Mouse (Mus musculus) heart, postnatal 0 days (tissue): ENCODE results near the gene Dusp12. TPM values are rescaled to one million over a fixed set of nuclear protein-coding genes. Genes with fewer than 3 reads are reported as not detected.
A peak's percentile ranks its signal among the peaks of the same experiment; 100 is the strongest.

Experiments used
- ATAC-seq: fragments of 200-750 bp; cut with Nextera tagmentation; 2 replicates; pipeline ENCODE4 v1.8.0; 2017; ENCODE audit warnings: low read depth, moderate number of reproducible peaks, moderate library complexity; ENCODE audit not compliant: insufficient read depth
- DNase-seq: peaks from one replicate; pipeline ENCODE4 v3.0.0-alpha.2; 2016; ENCODE audit warnings: low spot score
- H3K27ac ChIP-seq: fragments of 300-500 bp; sonication (generic); 2 replicates; pipeline ENCODE4 v1.5.1; 2014; ENCODE audit warnings: low read depth, mild to moderate bottlenecking
- H3K27me3 ChIP-seq: fragments of 300-500 bp; sonication (generic); 2 replicates; pipeline ENCODE4 v1.6.1; 2014; ENCODE audit warnings: low read length, mixed read lengths; ENCODE audit not compliant: control insufficient read depth, insufficient read depth
- H3K36me3 ChIP-seq: fragments of 300-500 bp; sonication (generic); replicated peaks from 2 replicates; pipeline ENCODE4 v1.6.1; 2014; ENCODE audit warnings: low read length, mixed read lengths; ENCODE audit not compliant: control insufficient read depth, insufficient read depth
- H3K4me1 ChIP-seq: fragments of 300-500 bp; sonication (generic); 2 replicates; pipeline ENCODE4 v1.6.1; 2014; ENCODE audit warnings: antibody characterized with exemption; ENCODE audit not compliant: control insufficient read depth, insufficient read depth
- H3K4me2 ChIP-seq: fragments of 300-500 bp; sonication (generic); 2 replicates; pipeline ENCODE4 v1.6.1; 2014; ENCODE audit warnings: low read depth, mild to moderate bottlenecking, low read length, moderate library complexity
- H3K4me3 ChIP-seq: fragments of 300-500 bp; sonication (generic); 2 replicates; pipeline ENCODE4 v1.5.1; 2014; ENCODE audit warnings: low read depth, low read length
- H3K9ac ChIP-seq: fragments of 300-500 bp; sonication (generic); replicated peaks from 2 replicates; pipeline ENCODE4 v1.6.1; 2014; ENCODE audit warnings: low read depth, low read length, mixed read lengths
- H3K9me3 ChIP-seq: fragments of 300-500 bp; sonication (generic); replicated peaks from 2 replicates; pipeline ENCODE4 v1.6.1; 2016; ENCODE audit warnings: low read length; ENCODE audit not compliant: control insufficient read depth
- CTCF ChIP-seq: IDR thresholded peaks from 2 replicates; pipeline ENCODE4 v1.5.1; 2016; ENCODE audit warnings: antibody characterized with exemption, control low read depth, low read depth
- EP300 ChIP-seq: IDR thresholded peaks from 2 replicates; pipeline ENCODE4 v1.6.1; 2016; ENCODE audit warnings: antibody characterized with exemption, low read depth
- WGBS: fragments of 180-500 bp; shearing (Covaris S2); extraction: QIAGEN DNeasy Blood & Tissue Kit; methylation state at CpG from one replicate; pipeline ENCODE4 v1.1.7; 2014; 5-methylcytosine and 5-hydroxymethylcytosine counted together
- polyA plus RNA-seq: library from polyadenylated mRNA; unstranded; fragments of >200 nt; fragmentation: Nextera tagmentation; extraction: Ambion mirVana; gene quantifications from 2 replicates; pipeline ENCODE4 v1.2.1, GENCODE M21; 2015
- total RNA-seq: library from RNA; depleted of rRNA; stranded (reverse); fragments of >200 nt; gene quantifications from 2 replicates; pipeline ENCODE4 v1.2.3, GENCODE M21; 2014; ENCODE audit warnings: low replicate concordance

Gene Dusp12
- total and polyA plus RNA-seq, 2 experiments from 2014 or later = 15.6 to 21.7 TPM

- H3K9me3 ChIP-seq = no peaks in the 10 kb centered on the region
- H3K9ac ChIP-seq = peak overlapping the region; percentile 85
- H3K4me2 ChIP-seq = peak overlapping the region; percentile 79
- no peak for DNase-seq
- H3K4me1 ChIP-seq = peaks cover 7% of the 10 kb centered on the region
- no peak for ATAC-seq
- peaks cover 11% of the 10 kb centered on the region for H3K36me3 ChIP-seq
- no peak for TF ChIP-seq CTCF
- TF ChIP-seq EP300 = no peak
- H3K27ac ChIP-seq = no peak overlapping the region
- H3K27me3 ChIP-seq = no peaks in the 10 kb centered on the region
- WGBS = 21% methylated on average over 8 of the region's 8 CpGs
- peak overlapping the region; percentile 94 for H3K4me3 ChIP-seq
Measured at GRCm38 (mm10) chr1:170884390-170884789, 950 bp downstream of the Dusp12 start.

- H3K4me3 ChIP-seq = no peak overlapping the region
- ATAC-seq = no peak
- H3K9ac ChIP-seq = no peak overlapping the region
- no peaks in the 10 kb centered on the region for H3K9me3 ChIP-seq
- TF ChIP-seq CTCF = no peak
- TF ChIP-seq EP300 = no peak
- 75% methylated on average over 5 of the region's 5 CpGs for WGBS
- H3K36me3 ChIP-seq = peaks cover 15% of the 10 kb centered on the region
- H3K27me3 ChIP-seq = no peaks in the 10 kb centered on the region
- no peak for DNase-seq
- H3K4me2 ChIP-seq = no peak overlapping the region
- H3K4me1 ChIP-seq = peaks cover 7% of the 10 kb centered on the region
- no peak overlapping the region for H3K27ac ChIP-seq
Measured at GRCm38 (mm10) chr1:170882915-170883485, 2.3 kb downstream of the Dusp12 start.

- ATAC-seq (no peak), DNase-seq (no peak)
- Histone ChIP-seq H3K9me3 (no peaks in the 10 kb centered on the region), H3K4me2 (no peak overlapping the region), H3K9ac (no peak overlapping the region), H3K27ac (peak overlapping the region; percentile 17; the same call in 1 of the 2 replicates), H3K4me1 (no peaks in the 10 kb centered on the region), H3K27me3 (no peaks in the 10 kb centered on the region), H3K4me3 (no peak overlapping the region), H3K36me3 (peaks cover 31% of the 10 kb centered on the region)
- TF ChIP-seq CTCF (no peak), EP300 (no peak)
- WGBS = 52% methylated on average over 5 of the region's 5 CpGs
Measured at GRCm38 (mm10) chr1:170876906-170877305, 8.4 kb downstream of the Dusp12 start.

GRCm38 (mm10) chr1:170875676-170876075 lies 9.7 kb downstream of the Dusp12 start:
- Histone ChIP-seq H3K4me3 (no peak overlapping the region), H3K4me1 (no peaks in the 10 kb centered on the region), H3K27me3 (no peaks in the 10 kb centered on the region), H3K9me3 (no peaks in the 10 kb centered on the region), H3K27ac (no peak overlapping the region), H3K9ac (no peak overlapping the region), H3K36me3 (peaks cover 35% of the 10 kb centered on the region), H3K4me2 (no peak overlapping the region)
- WGBS = 83% methylated on average over 3 of the region's 3 CpGs
- no peak for DNase-seq
- no peak for ATAC-seq
- TF ChIP-seq CTCF (no peak), EP300 (no peak)

- Histone ChIP-seq H3K4me1 (0 out of 2 replicates have a peak, but pooled peaks cover 2% of the 10 kb centered on the region), H3K27me3 (no peaks in the 10 kb centered on the region), H3K4me3 (no peak overlapping the region), H3K4me2 (no peak overlapping the region), H3K9me3 (no peaks in the 10 kb centered on the region), H3K27ac (no peak overlapping the region), H3K9ac (no peak overlapping the region), H3K36me3 (peaks cover 21% of the 10 kb centered on the region)
- DNase-seq (no peak), ATAC-seq (no peak)
- WGBS = 87% methylated on average over 2 of the region's 2 CpGs
- TF ChIP-seq CTCF (no peak), EP300 (no peak)
Measured at GRCm38 (mm10) chr1:170871961-170872360, 13.4 kb downstream of the Dusp12 start.

- Histone ChIP-seq H3K4me3 (no peak overlapping the region), H3K9ac (no peak overlapping the region), H3K36me3 (peaks cover 21% of the 10 kb centered on the region), H3K4me1 (peaks cover 7% of the 10 kb centered on the region; the same call in 1 of the 2 replicates), H3K27me3 (no peaks in the 10 kb centered on the region), H3K27ac (no peak overlapping the region), H3K4me2 (no peak overlapping the region), H3K9me3 (no peaks in the 10 kb centered on the region)
- ATAC-seq (no peak), DNase-seq (no peak)
- TF ChIP-seq CTCF (no peak), EP300 (no peak)
- 86% methylated on average over 6 of the region's 6 CpGs for WGBS
Measured at GRCm38 (mm10) chr1:170871402-170871801, 13.9 kb downstream of the Dusp12 start.
